ENCODE assay signal across 32 mouse cellular contexts in genomic region chr10:67747461-67747860, GRCm38 (mm10).
DNase-seq lines count a peak whose midpoint lies in the region; ATAC-seq lines count a peak whose summit lies in the region.
"Had no signal": no experiment of that assay in that cellular context is flagged by ENCODE, and none has a peak within 500 bp of the region (broad histone marks: within the 10 kb centered on the region; RNA-seq: fewer than 3 reads in every experiment).

No protein-coding gene starts in this region.

- no peak for DNase-seq in forebrain, embryonic 10.5 days (ENCODE audit: extremely low spot score, low spot score)
- DNase-seq in forebrain, embryonic 14.5 days (ENCODE audit: low spot score) = no peak
- DNase-seq in midbrain, embryonic 10.5 days (ENCODE audit: low spot score) = peak; percentile 23
- DNase-seq in embryo, embryonic 9.5 days (ENCODE audit: extremely low spot score) = peak; percentile 20
- no peak for DNase-seq in thymus, postnatal 0 days (ENCODE audit: low spot score)
- DNase-seq in T-cell, adult 2 months (ENCODE audit: low spot score) = no peak
- DNase-seq in right cerebral cortex, postnatal 10 days (ENCODE audit: low spot score in 2 of 2) = no peak
- DNase-seq: adrenal gland, postnatal 10 days; cerebellum, adult 18-20 months; cerebellum, postnatal 14 days; gastrocnemius, postnatal 10 days; heart, adult 2 months; heart, postnatal 14 days; layer of hippocampus, adult 9-11 months; left cerebral cortex, postnatal 4 days; lung, embryonic 14.5 days; lung, postnatal 36 days; right cerebral cortex, postnatal 14 days; thymus, adult 2 months had no signal

- no peak overlapping the region for H3K9ac ChIP-seq in forebrain, embryonic 14.5 days (ENCODE audit: low read length)
- H3K9ac ChIP-seq in midbrain, embryonic 13.5 days (replicated peaks) = no peak overlapping the region
- H3K9ac ChIP-seq: heart, embryonic 13.5 days; hindbrain, embryonic 15.5 days; kidney, embryonic 15.5 days; limb, embryonic 15.5 days; liver, embryonic 14.5 days; lung, embryonic 14.5 days had no signal

- H3K27ac ChIP-seq in forebrain, embryonic 10.5 days = 0 out of 2 replicates have a peak overlapping the region, but pooled peaks have one; percentile 25
- H3K27ac ChIP-seq in forebrain, embryonic 14.5 days (ENCODE audit: low read depth, low read length) = no peak overlapping the region
- no peak overlapping the region for H3K27ac ChIP-seq in midbrain, embryonic 10.5 days (replicated peaks)
- no peak overlapping the region for H3K27ac ChIP-seq in midbrain, embryonic 13.5 days
- H3K27ac ChIP-seq: heart, adult 2 months; heart, embryonic 13.5 days; hindbrain, embryonic 15.5 days; kidney, embryonic 15.5 days; limb, embryonic 15.5 days; liver, embryonic 14.5 days; stomach, postnatal 0 days had no signal

- H3K4me2 ChIP-seq in forebrain, embryonic 14.5 days (ENCODE audit: low read length) = no peak overlapping the region
- H3K4me2 ChIP-seq in midbrain, embryonic 13.5 days (replicated peaks) = no peak overlapping the region
- H3K4me2 ChIP-seq: heart, embryonic 13.5 days; hindbrain, embryonic 15.5 days; kidney, embryonic 15.5 days; limb, embryonic 15.5 days; lung, embryonic 14.5 days had no signal

- peaks cover 10% of the 10 kb centered on the region for H3K4me1 ChIP-seq in forebrain, embryonic 10.5 days
- no peaks in the 10 kb centered on the region for H3K4me1 ChIP-seq in forebrain, embryonic 14.5 days (ENCODE audit: control insufficient read depth, insufficient read depth, low read length)
- peaks cover 8% of the 10 kb centered on the region for H3K4me1 ChIP-seq in midbrain, embryonic 10.5 days
- H3K4me1 ChIP-seq in midbrain, embryonic 13.5 days (replicated peaks) = no peaks in the 10 kb centered on the region
- H3K4me1 ChIP-seq: hindbrain, embryonic 15.5 days; limb, embryonic 15.5 days had no signal

- no peak overlapping the region for H3K4me3 ChIP-seq in forebrain, embryonic 10.5 days
- H3K4me3 ChIP-seq in forebrain, embryonic 14.5 days (ENCODE audit: low read depth, low read length) = no peak overlapping the region
- H3K4me3 ChIP-seq in midbrain, embryonic 10.5 days = no peak overlapping the region
- no peak overlapping the region for H3K4me3 ChIP-seq in midbrain, embryonic 13.5 days (replicated peaks)
- H3K4me3 ChIP-seq: erythroblast, embryonic 14.5 days; heart, adult 2 months; heart, embryonic 13.5 days; hindbrain, embryonic 15.5 days; kidney, embryonic 15.5 days; limb, embryonic 15.5 days; megakaryocyte, embryonic 14.5 days had no signal

- WGBS in forebrain, embryonic 10.5 days = 53% methylated on average over 3 of the region's 3 CpGs
- WGBS in forebrain, embryonic 14.5 days = 86% methylated on average over 3 of the region's 3 CpGs
- WGBS in midbrain, embryonic 10.5 days = 79% methylated on average over 3 of the region's 3 CpGs
- WGBS in midbrain, embryonic 13.5 days = 80% methylated on average over 3 of the region's 3 CpGs

- no peaks in the 10 kb centered on the region for H3K36me3 ChIP-seq in forebrain, embryonic 10.5 days (replicated peaks)
- no peaks in the 10 kb centered on the region for H3K36me3 ChIP-seq in forebrain, embryonic 14.5 days (ENCODE audit: control insufficient read depth, insufficient read depth, low read length)
- H3K36me3 ChIP-seq in midbrain, embryonic 10.5 days = no peaks in the 10 kb centered on the region
- no peaks in the 10 kb centered on the region for H3K36me3 ChIP-seq in midbrain, embryonic 13.5 days
- H3K36me3 ChIP-seq: heart, embryonic 13.5 days; hindbrain, embryonic 15.5 days; kidney, embryonic 15.5 days; limb, embryonic 15.5 days had no signal

- H3K27me3 ChIP-seq in forebrain, embryonic 10.5 days (ENCODE audit: poor library complexity, severe bottlenecking) = no peaks in the 10 kb centered on the region
- H3K27me3 ChIP-seq in forebrain, embryonic 14.5 days (replicated peaks; ENCODE audit: control insufficient read depth, insufficient read depth, low read length) = no peaks in the 10 kb centered on the region
- no peaks in the 10 kb centered on the region for H3K27me3 ChIP-seq in midbrain, embryonic 10.5 days (ENCODE audit: low read depth, poor library complexity, severe bottlenecking)
- no peaks in the 10 kb centered on the region for H3K27me3 ChIP-seq in midbrain, embryonic 13.5 days
- H3K27me3 ChIP-seq: heart, embryonic 13.5 days; hindbrain, embryonic 15.5 days; kidney, embryonic 15.5 days; limb, embryonic 15.5 days; megakaryocyte, embryonic 14.5 days; Patski had no signal

- no peaks in the 10 kb centered on the region for H3K9me3 ChIP-seq in forebrain, embryonic 10.5 days
- no peaks in the 10 kb centered on the region for H3K9me3 ChIP-seq in forebrain, embryonic 14.5 days (replicated peaks; ENCODE audit: control insufficient read depth, low read length)
- H3K9me3 ChIP-seq in midbrain, embryonic 10.5 days (replicated peaks) = no peaks in the 10 kb centered on the region
- no peaks in the 10 kb centered on the region for H3K9me3 ChIP-seq in midbrain, embryonic 13.5 days
- H3K9me3 ChIP-seq: heart, embryonic 13.5 days; hindbrain, embryonic 15.5 days; kidney, embryonic 15.5 days; limb, embryonic 15.5 days had no signal

- no peak for ATAC-seq in forebrain, embryonic 14.5 days
- ATAC-seq in midbrain, embryonic 13.5 days = no peak
- ATAC-seq: CD4-positive, CD25-positive, alpha-beta regulatory T cell, adult 4 months; forebrain, embryonic 16.5 days; intestine, embryonic 16.5 days; Patski had no signal

Comparison
In these comparisons a context has a peak if more than half of its experiments do, and no peak if none do; other contexts are left out.
1. DNase-seq: peak in midbrain, embryonic 10.5 days (single experiment) and embryo, embryonic 9.5 days (single experiment); none in forebrain, embryonic 10.5 days (single experiment), forebrain, embryonic 14.5 days (single experiment), thymus, postnatal 0 days (single experiment), T-cell, adult 2 months (single experiment) and right cerebral cortex, postnatal 10 days (0 of 2).